Mouse (Mus musculus): ENCODE results near the gene Slc27a3. TPM values are rescaled to one million over a fixed set of nuclear protein-coding genes. Genes with fewer than 3 reads are reported as not detected.

Slc27a3 gene
- polyA plus RNA-seq (2012; rRNA removed): 4.6 and 5.9 TPM in 2 replicates

DNA sequence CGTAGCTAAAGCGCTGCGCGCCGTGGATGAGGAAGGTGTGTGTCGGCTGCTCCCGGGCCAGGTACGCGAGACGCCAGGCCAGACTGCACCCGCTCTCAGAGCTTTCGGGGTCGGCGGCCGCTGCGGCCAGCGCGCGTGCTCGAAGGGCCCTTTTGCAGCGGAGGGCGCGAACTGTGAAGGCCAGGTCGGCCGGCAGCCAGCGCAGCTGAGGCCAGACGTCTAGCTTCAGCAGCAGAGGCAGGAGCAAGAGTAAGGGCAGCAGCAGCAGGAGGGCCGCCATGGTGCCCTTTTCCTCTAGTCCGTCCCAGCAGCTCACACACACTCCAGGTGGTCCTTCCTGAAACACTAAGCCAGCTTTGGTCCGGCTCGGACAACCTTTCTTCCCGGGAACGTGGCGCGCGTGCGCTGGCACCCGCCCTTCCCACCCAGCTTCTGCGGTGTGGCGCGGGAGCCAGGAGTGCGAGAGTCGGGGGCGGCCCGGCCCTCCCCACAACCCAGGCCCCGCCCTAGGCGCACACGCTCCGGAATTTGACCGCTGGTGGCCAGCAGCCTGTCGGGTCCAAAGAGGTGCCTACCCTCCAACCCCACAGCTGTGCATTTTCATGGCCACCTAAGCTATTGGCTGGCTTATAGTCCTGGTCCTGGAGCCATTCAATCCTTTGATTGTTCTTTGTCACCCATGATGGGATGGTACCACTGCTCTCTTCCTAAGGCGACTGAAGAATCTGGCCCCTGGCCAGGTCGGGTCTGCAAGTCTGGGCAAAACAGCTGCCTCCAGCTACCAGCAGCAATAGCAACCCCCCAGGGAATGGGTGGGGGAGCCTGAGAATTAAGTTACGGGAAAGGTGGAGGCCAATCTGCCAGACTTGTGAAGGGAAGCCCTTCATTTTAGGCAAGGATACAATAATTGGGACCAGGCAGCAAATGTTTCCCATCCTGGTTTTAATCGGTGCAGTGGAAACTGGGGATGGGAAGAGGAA lies at the start of gene Slc27a3:
Slc27a3 (minus strand) TSS at position 428 of the 980 bp plus-strand sequence.
- WGBS: 3% methylated on average over 54 of the region's 55 CpGs
- DNase-seq (ENCODE audit: low read depth, low spot score): no peak

DNA sequence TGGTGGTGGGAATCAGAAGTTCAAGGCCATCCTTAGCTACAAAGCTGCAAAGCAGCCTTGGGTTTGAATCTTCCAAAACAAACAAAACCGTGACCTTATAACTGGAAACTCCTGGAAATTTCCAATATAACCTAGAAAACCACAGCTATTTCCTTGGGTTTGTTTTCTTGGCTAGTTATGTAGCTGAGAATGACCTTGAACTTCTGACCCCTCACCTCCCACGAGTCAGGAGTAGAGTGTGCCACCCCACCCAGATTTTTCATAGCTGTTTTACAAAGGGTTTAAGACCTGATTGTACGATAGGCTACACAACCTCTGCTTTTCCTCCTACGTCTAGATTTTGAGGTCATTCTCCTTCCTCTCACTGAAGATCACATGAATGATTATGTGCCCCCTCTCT lies 47.4 kb upstream of the Slc27a3 start:
- DNase-seq (ENCODE audit: low read depth, low spot score): no peak
- WGBS: 39% methylated on average over 4 of the region's 4 CpGs

DNA sequence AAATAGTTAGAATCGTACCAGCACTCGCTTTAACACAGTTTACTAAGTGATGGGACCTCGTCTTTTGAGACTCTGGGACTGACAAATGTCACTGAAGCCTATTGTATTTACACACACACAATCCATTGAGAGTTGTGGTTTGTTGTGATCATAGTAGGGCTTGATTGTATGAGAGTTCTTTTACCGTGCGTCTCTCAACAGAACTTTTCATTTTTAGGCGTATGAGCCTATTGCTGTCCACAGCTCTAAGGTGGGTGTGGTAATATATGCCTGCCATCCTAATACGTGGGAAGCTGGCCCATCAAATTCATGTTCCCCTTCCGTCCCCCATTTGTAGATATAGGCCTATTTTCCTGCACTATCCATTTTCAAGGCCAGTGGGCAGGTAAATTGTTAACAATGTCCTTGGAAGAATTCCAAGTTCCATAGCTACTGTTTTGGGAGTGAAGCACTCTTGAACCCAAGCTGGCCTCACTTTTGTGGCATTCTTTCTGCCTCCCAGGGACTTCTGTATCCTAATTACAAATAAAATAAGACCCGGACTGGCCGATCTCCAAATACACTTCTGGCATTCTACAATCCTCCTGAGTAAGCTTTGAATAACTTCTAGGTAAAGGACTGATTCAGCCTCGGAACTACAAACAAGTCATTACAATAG lies 44.5 kb upstream of the Slc27a3 start:
- no peak for DNase-seq (ENCODE audit: low read depth, low spot score)
- WGBS: 24% methylated on average over 11 of the region's 11 CpGs

DNA sequence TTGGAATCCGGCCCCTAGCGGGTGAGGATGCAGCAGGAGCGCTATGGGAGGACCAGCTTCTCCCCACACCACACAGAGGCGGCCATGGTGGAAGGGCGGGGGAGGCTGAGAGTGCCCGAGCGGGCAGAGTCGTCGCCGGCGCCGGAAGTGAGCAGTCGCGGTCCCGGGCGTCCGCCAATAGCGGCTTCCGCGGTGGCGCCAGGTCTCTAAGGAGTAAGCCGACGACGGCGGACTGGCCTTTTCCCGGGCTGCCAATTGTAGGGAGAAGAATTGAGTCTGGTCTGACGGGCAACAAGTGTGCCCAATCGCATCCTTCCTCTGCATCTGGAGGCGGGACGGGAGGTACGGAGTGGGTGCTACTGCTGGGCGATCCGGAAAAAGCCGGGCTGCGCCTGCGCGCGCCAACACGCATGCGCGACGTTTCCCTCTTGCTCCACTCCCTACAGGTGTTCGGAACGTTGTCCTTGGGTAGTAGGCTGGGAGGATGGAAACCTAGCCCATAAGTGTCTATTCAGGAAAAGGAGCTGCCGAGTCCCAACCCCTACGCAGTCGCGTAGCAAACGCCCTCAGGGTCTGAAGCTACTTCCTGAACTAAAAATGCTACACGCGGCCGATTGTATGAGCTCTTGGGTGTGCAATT lies 43.8 kb upstream of the Slc27a3 start, which contains the start of gene Ints3:
Ints3 (minus strand) TSS at position 242 of the 640 bp plus-strand sequence.
- peak; percentile 99 for DNase-seq (ENCODE audit: low read depth, low spot score)
- under 1% methylated on average over 52 of the region's 52 CpGs for WGBS

DNA sequence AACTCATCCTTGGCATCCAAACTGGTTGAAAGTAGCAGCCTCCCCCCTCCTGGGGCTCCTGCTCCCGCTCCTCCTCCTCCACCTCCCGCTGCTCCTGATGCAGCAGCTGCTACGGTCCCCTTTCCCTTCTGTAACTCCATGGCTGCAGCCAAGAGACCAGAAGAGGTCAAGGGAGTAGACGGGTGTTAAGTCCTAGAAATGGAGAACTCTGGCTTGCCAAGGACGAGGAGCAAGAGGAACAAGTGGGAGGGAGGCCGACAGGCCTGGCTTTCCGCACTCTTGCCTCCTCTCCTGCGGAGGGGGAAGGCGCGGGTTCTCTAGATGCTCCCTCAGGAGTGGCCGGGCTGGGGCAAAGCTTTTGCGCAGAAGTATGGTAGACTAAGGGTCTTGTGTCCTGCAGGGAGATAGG lies 43.1 kb upstream of the Slc27a3 start:
- WGBS: 0% methylated on average over 12 of the region's 12 CpGs
- no peak for DNase-seq (ENCODE audit: low read depth, low spot score)

DNA sequence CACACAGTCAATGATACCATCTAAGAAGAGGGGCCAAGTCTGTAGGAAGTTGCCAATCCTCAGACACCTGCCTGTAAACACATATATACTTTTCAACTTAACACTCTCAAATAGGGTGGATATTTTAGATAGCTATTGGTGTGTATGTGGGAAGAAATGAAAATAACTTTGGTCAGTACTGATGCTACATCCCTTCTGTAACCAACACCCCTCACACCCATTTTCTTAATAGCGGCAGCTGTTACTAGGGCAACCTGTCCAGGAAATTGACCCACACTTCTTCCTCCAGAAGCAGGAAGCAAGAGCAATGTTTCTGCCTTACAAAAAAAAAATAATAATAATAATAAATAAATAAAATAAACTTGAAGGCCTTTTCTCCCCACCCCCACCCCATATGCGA lies 42.6 kb upstream of the Slc27a3 start:
- 10% methylated on average over 2 of the region's 2 CpGs for WGBS
- no peak for DNase-seq (ENCODE audit: low read depth, low spot score)

DNA sequence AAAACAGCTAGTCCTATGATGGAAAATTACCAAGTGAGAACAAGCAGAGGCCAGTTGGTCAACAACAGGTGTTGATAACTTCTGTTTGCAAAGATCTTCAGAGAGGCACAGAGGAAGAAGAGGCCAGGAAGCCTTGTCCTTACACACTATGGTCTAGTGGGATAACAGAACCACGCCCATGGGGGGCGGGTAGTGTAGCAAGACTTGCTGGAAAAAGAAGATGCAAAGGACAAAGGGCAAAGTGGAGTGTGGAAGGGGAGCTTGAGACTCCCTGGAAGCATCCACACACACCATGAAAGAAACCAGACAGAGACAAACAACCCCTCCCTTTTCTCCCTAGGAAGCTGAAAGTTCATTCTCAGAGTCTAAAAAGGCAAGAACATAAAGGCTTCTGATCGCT lies 39.8 kb upstream of the Slc27a3 start:
- DNase-seq (ENCODE audit: low read depth, low spot score): no peak
- WGBS: 59% methylated on average over 3 of the region's 3 CpGs

DNA sequence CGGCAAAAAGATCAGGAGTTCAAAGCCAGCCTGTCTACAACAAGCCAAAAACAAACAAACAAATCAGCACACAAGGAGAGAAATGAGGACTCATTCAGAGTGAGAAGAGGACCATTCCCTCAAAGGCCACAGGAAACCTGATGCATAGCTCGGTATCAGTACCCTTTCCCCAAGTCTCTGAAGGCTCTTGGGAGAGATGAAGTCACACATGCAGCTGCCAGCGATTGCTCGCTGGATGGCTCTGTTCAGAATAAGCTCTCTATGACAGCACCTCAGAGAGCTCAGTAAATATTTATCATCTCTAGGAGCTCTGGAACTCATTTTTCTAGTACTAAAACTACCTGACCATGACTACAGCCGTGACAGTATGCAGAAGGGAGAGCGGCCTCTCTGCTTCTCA lies 38.4 kb upstream of the Slc27a3 start:
- 73% methylated on average over 6 of the region's 6 CpGs for WGBS
- DNase-seq (ENCODE audit: low read depth, low spot score): no peak

DNA sequence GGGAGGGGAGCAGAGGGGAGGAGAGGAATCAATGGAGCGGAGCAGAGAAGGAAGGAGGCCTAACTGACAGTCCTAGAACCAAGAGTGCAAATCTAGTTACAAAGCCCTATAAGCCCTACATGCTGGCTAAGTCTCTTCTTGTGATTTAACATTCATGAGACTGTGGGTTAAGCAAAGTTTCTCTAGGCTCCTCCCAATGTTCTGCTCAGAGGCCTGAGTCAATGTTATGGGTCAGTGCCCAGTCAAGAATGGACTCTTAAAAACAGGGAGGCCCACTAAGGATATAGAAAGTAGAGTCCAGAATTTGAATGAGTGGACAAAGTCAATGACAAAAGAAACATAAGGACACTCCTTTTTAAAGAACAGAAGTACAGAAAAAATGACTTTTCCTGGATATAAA lies 37.8 kb upstream of the Slc27a3 start:
- WGBS: 57% methylated on average over 1 of the region's 1 CpGs
- no peak for DNase-seq (ENCODE audit: low read depth, low spot score)

DNA sequence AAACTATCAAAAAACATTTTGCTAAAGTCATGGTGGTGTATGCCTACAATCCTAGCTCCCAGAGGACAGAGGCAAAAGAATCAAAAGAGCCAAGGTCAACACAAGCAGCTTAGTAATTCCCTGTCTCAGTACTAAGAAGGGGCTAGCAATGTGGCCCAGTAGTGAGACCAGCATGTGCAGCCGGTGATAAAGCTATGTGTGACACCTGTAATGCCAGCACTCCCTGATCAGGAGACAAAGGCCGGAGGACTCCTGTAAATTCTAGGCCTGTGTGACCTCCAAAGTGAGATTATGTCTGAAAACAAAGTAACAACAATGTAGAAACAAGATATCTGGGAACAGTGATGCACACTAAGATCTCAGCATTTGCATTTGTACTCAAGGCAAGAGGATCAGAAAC lies 35.8 kb upstream of the Slc27a3 start:
- no peak for DNase-seq (ENCODE audit: low read depth, low spot score)
- WGBS: 84% methylated on average over 2 of the region's 2 CpGs

DNA sequence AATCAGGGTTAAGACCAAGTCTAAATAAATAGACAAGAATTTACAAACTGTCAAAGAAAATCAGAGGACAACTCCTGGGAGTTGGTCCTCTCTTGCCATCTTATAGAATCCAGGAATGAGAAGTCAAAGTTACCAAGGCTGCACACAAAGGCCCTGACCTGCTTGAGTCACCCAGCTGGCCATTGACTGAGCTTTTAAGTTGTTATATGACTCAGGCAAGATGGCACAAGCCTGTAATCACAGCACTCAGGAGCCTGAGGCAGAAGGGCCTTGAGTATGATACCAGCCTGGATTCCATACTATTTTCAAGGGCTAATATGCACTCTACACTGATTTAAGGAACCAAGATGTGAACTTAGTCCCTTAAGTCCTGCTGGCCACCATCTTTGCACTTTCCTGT lies 33.8 kb upstream of the Slc27a3 start:
- no peak for DNase-seq (ENCODE audit: low read depth, low spot score)

DNA sequence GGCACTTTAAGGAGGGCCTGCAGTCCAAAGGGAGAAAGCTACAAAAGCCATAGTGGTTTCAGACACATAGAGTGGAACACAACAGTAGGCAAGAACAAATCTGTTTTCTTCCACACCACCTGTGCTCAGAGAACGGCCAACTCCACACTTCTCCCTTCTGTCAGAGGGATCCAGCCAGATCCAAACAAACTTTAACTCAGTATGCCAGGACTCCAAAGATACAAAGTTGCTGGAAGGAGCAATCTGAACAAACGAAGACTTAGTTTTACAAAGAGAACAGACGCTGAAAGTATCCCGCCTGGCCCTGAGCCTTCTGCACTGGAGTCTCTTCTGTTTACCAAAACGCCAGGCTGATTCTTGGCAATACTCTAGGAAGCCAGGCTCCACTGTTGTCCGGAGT lies 31.0 kb upstream of the Slc27a3 start:
- no peak for DNase-seq (ENCODE audit: low read depth, low spot score)
- 75% methylated on average over 6 of the region's 6 CpGs for WGBS

DNA sequence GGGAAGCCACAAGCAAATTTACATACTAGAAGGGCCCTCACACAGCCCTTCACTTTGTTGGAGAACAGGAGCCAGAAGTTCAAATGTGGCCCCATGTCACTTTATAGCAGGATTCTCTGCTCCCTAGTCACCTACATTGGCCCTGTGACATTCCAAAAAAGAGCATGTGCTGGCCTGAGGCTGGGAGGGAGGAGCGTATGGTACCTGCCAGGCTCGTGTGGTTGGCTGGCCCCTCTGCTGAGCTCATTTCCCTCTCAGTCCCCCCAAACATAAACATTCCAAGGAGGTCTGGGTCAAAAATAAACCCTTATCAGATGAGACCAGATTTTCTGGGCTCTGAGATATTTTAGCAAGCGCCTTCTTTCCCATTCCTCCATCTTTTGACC lies 23.3 kb upstream of the Slc27a3 start:
- DNase-seq (ENCODE audit: low read depth, low spot score): no peak
- WGBS: 82% methylated on average over 3 of the region's 3 CpGs

DNA sequence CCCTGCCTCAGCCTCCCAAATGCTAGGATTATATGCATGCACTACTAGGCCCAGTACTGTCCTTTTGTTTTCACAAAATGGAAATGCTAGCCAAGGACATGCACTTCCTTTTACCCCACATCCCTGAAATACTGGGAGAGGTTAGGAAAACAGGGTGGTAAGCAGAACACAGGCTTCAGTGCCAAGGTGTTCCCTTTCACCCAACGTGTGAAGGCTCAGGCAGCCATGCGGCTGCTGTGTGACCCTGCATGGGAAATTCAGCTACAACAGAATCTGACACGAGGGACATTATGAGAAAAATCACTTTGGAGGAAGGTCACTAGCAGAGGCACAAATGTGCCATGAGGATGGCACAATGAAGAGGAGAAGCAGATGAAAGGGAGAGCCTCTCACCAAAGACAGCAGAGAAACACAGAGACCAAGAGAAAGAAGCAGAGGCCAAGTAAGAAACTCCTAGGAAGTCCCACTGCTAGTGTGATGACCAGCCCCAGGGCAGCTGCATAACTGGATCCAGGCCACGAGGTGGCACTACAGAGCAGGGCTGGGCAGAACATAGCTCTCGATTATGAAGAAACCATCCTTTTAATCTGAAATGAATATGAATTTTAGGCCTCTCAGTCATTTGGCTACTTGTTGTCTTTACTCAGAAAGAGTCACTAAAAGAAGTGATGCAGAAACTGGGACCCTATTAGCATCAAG lies 22.7 kb upstream of the Slc27a3 start:
- WGBS: 50% methylated on average over 5 of the region's 5 CpGs
- DNase-seq (ENCODE audit: low read depth, low spot score): no peak

DNA sequence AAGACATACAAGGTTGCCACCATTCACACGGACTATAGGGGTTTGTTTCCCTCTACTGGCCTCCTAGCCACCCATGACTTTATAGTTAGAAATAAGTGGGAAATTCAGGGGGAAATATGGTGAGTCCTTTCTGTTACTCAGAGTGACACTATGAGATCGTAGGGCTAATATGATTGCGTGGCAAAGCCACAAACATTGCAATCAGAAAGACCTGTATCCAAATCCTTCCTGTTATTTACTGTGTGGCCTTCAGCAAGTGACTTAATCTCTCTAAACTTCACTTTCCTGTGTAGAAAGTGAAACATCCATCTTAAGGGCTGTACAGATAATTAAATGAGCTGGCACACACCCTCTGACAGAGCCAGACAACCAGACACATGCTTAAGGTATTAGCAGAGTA lies 19.0 kb upstream of the Slc27a3 start:
- DNase-seq (ENCODE audit: low read depth, low spot score): no peak
- WGBS: 92% methylated on average over 3 of the region's 3 CpGs

DNA sequence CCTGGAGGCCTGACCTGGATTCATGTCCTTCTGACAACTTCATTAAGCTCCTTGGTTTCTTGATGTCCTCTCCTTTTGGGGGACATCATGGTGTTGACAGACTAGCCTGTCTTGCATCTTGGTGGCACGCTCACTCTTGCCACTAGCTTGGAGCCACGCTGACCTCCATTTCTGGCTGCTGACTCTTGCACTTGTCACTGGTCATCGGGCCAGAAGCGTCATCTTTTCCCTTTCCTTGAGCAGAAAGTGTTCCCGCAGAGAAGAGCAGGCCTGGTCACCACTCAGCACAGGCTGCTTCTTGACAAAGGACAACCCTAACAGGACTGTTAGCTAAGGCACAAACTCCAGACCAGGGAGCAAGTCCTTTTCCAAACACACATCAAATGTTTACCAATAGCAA lies 16.7 kb upstream of the Slc27a3 start:
- no peak for DNase-seq (ENCODE audit: low read depth, low spot score)
- 94% methylated on average over 5 of the region's 5 CpGs for WGBS

DNA sequence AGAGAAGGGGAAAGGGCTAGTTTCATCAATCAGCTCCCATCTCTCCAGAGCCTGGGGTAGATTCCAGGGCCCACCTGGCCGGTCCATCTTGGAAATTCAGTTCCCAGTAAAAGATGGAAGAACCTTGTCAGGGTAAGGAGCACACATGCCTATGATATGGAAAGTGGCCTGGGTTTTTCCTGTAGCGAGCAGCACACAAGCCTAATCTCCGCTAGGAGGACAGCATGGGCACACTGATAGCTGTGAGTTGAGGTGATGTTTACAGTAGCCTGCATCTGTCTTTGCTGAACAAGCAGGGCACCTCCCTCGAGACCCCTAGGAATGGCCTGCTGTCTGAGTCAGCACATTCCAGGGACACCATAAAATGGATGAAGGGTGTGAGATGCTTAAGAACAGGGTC lies 14.9 kb upstream of the Slc27a3 start:
- DNase-seq (ENCODE audit: low read depth, low spot score): no peak
- 82% methylated on average over 4 of the region's 4 CpGs for WGBS

DNA sequence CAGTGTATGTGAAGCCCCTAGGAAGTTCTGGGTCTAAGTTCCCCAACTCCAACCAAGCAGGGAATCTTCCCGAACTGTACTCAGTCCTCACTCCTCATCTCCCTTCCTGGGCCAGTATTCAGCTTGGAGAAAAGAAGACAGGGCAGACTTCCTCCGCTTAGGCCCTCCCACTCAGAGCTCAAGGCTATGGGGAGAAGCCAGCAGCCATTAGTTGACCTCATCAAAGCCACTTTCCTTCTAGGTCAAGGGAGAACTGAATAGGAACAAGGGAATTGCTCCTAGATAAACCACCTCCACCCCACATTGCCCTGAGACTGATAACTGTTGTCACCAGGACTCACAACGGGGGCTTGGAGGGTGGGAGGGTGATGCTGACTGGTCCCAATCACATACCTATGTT lies 14.4 kb upstream of the Slc27a3 start:
- DNase-seq (ENCODE audit: low read depth, low spot score): no peak
- WGBS: 84% methylated on average over 3 of the region's 3 CpGs

DNA sequence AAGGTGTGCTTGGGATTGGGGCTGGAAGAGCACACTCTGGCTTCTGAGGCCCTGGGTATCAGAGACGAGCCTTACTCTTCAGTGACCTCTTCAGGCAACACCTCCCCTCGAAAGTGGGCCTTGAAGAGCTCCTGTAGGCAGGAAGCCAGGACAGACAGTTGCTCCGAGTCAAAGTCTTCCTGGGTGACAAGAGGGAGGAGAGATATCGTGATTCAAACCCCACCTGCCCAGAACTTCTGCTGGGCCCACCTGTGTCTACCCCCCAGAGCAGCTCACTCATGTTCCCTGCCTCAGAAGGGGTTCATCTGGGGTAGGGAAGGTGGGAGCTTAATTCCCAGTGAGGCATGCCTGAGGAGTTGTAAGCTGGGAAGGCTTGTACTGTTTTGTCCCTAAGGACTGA lies 11.3 kb upstream of the Slc27a3 start:
- no peak for DNase-seq (ENCODE audit: low read depth, low spot score)
- WGBS: 80% methylated on average over 4 of the region's 4 CpGs

DNA sequence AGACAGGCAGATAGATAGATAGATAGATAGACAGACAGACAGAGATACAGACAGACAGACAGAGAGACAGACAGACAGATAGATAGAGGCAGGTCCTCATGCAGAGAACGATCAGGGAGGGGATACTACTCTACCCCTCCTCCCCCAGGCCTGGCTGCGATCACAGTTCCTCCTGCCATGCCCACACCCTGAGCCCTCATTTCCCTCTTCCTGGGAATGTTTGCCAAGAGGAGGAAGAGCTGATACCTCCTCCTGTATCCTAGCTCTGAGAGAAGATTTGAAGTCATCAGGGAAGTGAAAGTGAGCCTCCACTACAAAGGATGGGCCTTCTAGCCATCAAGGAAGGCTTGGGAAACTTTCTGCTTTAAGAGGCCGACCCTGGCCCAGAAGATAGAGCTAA lies 5.9 kb upstream of the Slc27a3 start:
- WGBS: 47% methylated on average over 3 of the region's 3 CpGs
- no peak for DNase-seq (ENCODE audit: low read depth, low spot score)

Data from large intestine, adult 2 months (tissue).